Mouse (Mus musculus) spleen, postnatal 4 days (tissue): Measurements from ENCODE around the gene Zdhhc12.
A peak's percentile ranks its signal among the peaks of the same experiment; 100 is the strongest.
"Not testable (repeated sequence)": the region's sequence is repeated elsewhere in the genome, so short reads cannot be mapped to it uniquely, and the experiment has no call there.

Experiments
- DNase-seq, 2 experiments: peaks; one replicate each; pipeline ENCODE4 v3.0.0; 2022; ENCODE audit warnings: low spot score in 2 of 2

Zdhhc12 gene

DNA sequence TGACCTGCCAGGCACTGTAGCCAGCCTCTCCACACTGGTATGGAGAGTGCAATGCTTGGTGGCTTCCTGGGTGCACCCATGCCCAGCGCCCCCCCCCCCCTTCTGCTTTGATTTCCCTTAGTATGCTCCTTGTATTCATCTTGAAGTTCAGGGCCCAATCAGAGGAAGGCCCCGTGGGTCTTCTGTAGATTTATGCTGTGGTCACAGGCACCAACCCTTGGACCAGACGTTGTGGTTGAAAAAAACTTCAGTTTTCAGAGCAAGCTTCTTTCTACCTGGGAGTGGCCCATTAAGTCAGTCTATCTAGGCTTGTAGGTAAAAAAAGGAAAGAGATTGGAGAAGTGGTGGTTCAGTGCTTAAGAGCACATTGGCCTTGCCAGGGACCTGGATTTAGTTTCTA lies 29.7 kb downstream of the Zdhhc12 start:
- no peak for DNase-seq

DNA sequence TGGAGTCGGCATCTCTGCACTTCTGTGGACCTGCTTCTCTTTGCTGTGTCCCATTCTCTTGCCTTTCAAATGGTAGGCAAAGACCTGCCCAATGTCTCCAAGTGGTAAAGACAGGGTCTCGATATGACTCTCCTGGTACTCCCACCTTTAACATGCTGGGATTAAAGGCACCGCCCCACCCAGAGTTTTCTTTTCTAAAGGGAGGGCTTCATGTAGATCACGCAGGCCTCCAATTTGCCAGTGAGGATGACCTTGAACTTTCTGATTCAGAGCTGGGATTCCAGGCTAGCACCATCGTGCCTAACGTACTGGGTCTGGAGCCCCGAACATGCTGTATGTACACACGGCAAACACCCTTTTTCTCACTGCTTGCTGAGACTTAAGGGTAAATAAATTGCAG lies 30.2 kb downstream of the Zdhhc12 start:
- DNase-seq: no peak

DNA sequence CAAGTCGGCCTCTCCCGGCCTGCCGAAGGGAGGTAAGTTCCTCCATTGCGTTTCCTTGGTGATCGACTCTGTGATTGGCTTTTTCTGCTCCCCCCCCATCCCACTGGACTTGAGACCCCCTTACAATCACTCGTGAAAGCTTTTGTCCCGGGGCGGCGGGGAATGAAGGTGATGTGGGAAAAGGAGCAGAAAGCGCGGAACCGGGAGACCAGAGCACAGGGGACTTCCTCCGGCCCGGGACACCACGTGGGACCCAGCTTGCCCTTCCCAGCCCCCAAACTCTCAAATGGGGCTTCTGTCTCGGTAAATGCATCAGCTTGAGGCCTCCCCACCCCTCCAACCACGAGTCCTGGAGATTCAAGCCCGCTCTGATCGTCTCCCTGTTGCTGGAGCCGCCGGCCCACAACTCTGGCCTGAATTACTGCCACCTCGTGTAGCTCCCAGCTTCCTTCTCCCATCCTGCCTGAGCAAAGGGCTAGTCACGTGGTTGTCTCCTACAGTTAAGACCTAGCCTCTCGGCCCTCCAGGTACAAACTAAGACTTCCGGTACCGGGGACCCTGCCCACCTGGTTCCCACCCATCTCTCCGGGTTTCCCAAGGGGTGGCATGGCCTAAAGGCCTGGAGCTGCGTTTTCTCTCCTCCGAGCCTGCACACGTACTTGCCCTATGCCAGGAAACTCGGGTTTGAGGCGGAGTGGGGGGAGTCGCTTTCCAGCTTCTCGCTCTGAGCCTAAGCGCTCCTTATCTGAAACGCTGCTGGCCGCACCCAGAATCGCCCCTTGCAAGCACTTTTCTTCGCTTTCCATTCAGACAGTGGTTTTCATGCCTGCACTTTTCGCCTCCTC lies 31.0 kb downstream of the Zdhhc12 start:
- peak; percentile 50 to 79 for DNase-seq

DNA sequence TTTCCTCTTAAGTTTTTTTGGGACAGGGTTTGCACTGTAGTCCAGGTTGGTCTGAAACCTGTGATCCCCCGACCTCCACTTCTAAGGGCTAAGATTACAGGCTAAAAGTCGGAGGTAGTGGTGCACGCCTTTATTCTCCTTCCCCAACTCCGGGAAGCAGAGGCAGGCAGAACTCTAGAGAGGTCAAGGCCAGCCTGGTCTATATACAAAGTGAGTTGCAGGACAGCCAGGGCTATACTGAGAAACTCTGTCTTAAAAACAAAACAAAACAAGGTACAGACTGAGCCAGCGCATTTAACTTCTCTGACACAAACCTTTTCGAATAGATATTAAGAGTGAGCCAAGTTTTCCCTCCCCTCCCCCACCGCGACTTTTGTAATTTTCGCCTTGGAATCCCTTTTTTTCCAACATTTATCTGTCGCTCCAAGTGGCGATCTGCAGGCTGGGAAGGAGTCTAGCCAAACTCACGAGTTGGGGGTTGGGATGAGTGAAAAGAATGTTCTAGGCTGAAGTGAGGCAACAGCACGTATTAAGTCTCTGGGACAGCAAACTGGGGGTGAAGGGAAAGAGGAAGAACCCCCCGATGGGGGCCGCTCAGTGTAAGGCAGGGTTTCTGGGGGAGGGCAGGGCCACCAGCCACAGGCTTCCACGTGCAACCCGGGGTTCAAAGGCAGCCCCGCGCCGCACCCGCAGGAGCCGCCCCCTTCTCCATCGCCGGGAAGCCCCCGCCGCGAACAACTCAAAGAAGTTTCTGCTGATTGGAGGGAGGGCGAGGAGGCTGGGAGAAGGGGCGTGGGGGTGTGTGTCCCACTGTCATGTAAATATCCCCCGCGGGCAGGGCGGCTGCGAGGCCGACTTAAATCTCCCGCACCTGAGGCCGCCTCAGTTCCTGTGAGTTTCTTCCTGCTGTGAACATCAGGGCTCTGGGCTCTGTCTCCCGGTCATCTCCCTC lies 32.0 kb downstream of the Zdhhc12 start:
- DNase-seq: peak; percentile 60 to 80

DNA sequence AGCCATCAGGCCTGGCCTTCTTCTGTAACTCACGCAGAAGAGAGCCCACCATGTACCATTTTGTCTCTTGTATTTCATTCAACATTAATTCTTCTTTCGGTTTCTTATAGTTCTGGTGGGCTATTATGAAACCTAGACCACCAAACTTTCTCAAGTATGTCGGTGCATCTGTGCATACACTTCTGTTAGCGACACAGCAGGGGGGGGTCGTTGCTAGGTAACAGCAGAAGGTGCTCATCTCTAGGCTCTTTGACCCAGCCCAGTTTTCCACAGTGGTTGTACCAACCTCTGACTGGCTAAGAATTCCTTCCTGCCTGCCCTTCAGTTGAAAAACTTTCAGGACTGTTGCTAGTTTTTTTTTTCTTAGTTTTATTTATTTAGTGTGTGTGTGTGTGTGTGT lies 35.0 kb downstream of the Zdhhc12 start:
- DNase-seq: no peak

DNA sequence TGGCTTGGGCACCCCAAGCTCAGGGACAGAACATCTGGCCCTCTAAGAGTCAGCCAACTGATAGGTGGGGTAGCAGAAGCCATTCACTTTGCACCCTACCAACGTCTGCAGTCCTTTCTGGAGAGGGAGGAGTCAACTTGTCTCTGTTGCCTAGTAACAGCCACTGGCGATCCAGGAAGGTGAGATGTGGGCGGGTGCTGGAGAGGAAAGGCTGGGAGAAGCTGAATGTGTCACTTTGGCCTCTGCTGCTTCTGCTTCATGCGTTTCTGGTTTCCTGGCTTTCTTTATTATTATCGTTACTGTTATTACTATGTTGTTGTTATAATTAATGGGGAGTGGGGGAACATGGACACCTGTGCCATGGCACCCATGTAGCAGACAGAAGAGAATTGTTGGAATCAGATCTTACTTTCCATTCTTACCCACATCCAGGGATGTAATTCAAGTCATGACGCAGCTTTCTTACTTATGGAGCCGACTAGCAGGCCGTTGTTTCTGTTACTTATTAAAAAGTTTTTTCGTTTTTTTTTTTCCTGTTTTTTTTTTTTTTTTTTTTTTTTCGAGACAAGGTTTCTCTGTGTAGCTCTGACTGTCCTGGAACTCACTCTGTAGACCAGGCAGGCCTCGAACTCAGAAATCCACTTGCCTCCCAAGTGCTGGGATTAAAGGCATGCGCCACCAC lies 36.1 kb downstream of the Zdhhc12 start, which contains the start of gene Set:
Gene Set (plus strand): TSS at position 156 of the 682 bp plus-strand sequence.
- DNase-seq: peak in 1 of 2 experiments; percentile 58

DNA sequence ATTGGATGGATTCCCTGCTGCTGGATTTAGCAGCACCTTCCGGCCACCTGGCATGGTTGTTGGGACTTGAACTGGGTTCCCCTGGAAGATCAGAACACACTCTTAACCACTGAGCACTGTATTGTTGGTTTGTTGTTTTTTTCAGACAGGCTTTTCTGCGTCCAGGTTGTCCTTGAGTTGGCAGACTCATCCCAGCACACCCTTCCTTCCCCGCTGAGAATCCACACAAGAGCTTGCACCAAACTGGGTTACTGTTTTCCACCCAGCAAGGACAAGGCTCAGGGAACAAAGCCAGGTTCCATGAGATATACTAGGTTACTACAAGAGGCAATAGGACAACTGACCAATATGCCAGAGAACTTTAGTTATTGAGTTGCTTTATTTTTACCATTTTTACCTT lies 36.7 kb downstream of the Zdhhc12 start:
- no peak for DNase-seq

DNA sequence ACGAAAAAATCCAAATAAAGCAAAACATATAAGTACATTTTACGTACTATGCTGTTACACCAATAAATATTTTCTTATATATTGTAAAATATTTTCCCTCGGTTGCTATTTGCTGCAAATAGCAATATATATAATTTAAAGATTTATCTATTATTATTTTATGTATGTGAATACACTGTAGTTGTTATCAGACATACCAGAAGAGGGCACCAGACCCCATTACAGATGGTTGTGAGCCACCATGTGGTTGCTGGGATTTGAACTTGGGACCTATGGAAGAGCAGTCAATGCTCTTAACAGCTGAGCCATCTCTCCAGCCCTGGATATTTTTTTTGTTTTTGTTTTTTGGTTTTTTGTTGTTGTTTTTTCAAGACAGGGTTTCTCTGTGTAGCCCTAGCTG lies 38.1 kb downstream of the Zdhhc12 start:
- not testable (repeated sequence) for DNase-seq

DNA sequence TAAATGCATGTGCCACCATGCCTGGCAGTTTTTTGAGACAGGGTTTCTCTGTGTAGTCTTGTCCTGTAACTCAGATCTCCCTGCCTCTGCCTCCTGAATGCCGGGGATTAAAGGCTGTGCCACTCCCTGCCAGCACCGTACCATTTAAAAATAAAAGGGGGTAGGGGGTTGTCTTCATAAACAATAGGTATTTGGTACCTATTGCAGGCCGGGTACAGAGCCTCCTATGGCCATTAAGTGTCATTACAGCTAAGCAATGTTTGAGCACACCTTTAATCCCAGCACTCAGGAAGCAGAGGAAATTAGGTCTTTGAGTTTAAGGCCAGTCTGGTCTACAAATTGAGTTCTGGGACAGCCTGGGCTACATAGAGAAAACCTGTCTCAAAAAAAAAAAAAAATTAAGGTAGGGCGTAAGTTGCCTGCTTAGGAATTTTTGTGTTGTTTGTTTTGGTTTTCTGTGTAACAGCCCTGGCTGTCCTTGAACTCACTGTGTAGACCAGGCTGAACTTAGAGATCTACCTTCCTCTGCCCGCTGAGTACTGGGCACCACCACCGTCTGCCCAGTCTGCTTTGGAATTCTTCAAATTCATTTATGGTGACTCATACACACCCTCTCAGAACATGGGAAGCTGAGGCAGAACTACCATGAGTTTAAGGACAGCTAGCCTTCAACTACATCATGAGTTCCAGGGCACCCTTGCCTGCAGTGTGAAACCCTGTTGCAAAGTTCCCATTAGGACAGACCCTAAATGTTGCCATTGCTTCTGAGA lies 41.3 kb downstream of the Zdhhc12 start:
- DNase-seq: no peak

DNA sequence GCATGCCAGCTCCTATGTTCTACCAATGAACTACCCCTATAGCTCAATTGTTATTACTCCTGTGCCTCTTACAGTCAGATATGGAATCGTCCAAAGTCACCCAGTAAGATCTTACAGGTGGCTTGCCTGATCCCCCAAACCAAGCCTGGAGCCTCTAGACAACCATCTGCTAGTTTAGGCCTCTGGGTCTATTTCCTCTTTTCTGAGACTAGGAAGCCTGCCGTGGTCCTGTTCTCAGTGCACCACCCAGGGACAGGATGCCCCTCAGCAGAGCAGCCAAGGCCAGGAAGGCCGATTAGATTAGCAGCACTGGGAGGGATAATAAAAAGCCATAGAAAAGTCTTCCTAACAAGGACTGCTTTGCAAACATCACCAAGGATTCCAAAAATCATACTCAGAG lies 43.6 kb downstream of the Zdhhc12 start:
- DNase-seq: no peak

DNA sequence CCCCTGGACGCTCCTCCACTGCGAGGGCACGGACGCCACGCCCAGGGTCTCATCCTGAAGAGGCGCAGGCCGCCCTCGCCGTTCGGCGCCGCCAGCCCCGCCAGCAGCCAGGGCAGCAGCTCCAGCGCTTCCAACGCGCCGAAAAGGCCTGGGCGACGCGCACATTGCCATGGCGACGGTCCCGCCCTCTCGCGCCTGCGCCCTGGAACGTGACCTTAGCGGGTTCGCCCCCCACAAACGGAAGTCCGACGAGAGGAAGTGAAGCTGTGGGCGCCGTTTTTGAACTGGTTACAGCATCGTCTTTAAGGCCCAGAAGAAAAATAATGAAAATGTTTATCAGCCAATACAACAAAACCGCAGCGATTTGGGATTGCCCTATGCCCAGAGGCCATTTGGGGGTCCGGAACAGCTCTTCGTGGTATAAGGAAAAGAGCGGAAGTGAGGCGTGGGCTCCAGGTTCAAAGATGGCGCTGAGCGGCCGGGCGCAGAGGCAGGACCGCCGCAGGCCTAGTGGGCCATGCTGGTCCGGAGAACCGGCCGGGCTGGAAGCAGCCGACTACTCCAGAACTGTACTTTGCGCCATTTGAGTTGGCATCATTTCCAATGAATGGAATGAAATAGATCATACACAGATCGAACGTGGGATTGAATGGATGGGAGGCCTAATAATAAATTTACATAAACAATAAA lies 44.6 kb downstream of the Zdhhc12 start, which contains the start of gene Wdr34:
Gene Wdr34 (minus strand): TSS at position 183 of the 690 bp plus-strand sequence.
- DNase-seq: peak; percentile 98 to 99

DNA sequence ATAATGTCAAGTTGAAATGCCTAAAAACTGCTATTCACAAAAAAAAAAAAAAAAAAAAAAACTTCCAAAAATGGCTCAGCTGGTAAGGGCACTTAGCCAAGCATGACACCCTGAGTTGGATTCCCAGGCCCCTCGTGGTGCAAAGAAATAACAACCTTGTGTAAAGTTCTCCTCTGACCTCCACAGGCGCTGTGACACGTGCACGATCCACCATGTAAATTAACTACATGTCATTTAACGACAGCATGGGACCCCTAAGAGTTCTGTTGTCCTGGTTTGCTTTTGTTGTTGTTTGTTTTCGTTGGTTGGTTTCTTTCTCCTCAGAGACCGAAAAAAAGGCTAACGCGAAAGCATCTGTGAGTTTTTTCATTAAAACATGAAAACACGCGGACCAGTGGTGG lies 45.3 kb downstream of the Zdhhc12 start:
- no peak for DNase-seq

DNA sequence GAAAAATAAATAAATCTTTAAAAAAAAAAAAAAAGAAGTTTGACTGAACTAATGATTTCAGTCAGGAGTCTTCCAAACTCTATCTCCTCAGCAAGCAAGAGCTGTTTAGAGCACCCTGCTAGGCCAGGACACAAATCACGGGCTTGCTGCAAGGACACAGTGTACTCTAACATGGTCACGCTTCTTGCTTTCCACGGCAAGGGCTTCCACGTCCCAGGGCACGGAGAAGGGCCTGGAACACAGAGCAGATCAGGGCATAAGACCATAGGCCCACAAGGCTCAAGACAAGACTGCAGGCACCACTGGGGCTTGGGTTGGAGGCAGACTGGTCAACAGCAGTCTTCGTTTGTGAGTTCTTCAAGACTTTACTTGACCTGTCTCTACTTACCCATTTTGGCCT lies 46.3 kb downstream of the Zdhhc12 start:
- DNase-seq: no peak

DNA sequence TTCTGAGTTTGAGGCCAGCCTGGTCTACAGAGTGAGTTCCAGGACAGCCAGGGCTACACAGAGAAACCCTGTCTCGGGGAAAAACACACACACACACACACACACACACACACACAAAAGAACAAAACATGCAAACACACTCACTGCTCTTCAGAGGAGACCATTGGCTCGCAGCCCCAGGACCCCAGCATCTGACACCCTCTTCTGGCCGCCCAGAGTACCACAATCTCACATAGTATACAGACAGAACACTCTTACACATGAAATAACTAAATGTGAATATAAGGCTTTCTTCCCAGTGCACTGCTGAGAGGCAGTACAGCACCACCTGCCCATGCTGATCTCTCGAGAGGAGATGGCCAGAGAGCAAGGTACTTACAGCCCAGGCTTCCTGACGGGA lies 48.9 kb downstream of the Zdhhc12 start:
- no peak for DNase-seq

DNA sequence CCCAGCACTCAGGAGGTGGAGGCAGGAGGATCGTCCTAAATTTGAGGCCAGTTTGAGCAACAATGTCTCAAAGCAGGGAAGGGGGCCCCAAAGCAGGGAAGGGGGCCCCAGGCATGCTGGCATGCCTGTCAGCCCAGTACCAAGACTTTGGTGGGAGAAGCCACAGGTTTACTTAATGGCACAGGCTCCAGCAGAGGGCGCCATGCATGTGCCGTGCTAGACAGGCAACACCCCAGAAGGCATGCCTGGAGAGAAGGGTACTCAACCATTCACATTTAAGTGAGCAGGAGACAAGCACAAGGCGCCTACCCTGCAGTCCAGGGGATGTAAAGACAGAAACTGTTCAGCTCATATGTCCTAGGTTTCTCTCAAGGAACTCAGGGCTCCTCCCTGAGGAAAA lies 51.0 kb downstream of the Zdhhc12 start:
- peak; percentile 78 to 94 for DNase-seq
